Mouse (Mus musculus): ENCODE measurements around the gene Mapk3.

DNA sequence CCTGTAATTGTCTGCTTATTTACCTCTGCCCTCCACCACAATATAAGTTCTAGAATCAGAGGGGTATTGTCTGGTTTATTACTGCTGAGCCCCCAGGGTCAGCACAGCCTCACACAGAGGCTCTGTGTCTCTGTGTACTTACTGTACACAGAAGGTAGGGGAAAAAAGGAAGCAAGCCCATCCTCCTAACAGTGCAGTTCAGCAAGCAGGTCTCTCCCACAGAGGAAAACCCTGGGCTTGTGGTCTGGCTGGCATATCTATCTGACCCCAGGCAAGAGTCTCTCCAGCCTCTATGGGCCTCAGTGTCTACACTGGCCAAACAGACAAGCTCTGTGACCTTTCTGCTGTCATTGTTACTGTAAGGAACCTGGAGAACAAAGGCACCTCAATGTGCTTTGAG is 44.4 kb downstream of the Mapk3 start:
- TF ChIP-seq POLR2A (IDR thresholded peaks at IDR 0.05; ENCODE audit: control insufficient read depth, extremely low read depth, insufficient read depth, low read length, poor library complexity): no peak
- no peak for TF ChIP-seq CTCF (IDR thresholded peaks at IDR 0.05; ENCODE audit: borderline replicate concordance, control insufficient read depth, extremely low read depth, insufficient read depth, low read length, poor library complexity)
